Mouse (Mus musculus): Measurements from ENCODE around the gene Rtf2. TPM values are rescaled to one million over a fixed set of nuclear protein-coding genes. Genes with fewer than 3 reads are reported as not detected.

The Rtf2 gene
- 100 to 1,000 TPM in 1 of 2 experiments, 10 to 100 TPM in 1; 95.4 to 103 TPM for total RNA-seq (2023)

GRCm38 (mm10) chr2:172439843-172440639 lies at the start of gene Rtf2:
Rtf2 (plus strand) TSS chr2:172440556.

GRCm38 (mm10) chr2:172393391-172394051 lies 46.8 kb upstream of the Rtf2 start, which contains the start of gene Cass4:
Cass4 (plus strand) TSS chr2:172393794.

GRCm38 (mm10) chr2:172458496-172458895 lies 18.1 kb downstream of the Rtf2 start, which contains the start of gene Gcnt7:
Gcnt7 (minus strand) TSS chr2:172458596.

GRCm38 (mm10) chr2:172472318-172472717 lies 32.0 kb downstream of the Rtf2 start, which contains the start of gene Fam209:
Fam209 (plus strand) TSS chr2:172472520.

Other genes with a start within 250 kb of the Rtf2 start
- not detected for gene Mc3r, start 192.1 kb upstream of the Rtf2 start, total RNA-seq (2023)
- gene Fam210b, start 95.0 kb upstream of the Rtf2 start, total RNA-seq (2023) = 10 to 100 TPM in 1 of 2 experiments, 1 to 10 TPM in 1; 9.6 to 10.7 TPM
- 1 to 10 TPM; 4.7 to 5.2 TPM for gene Aurka, start 70.0 kb upstream of the Rtf2 start, total RNA-seq (2023)
- gene Cstf1, start 69.9 kb upstream of the Rtf2 start, total RNA-seq (2023) = 10 to 100 TPM; 28.4 to 28.7 TPM
- gene Cass4, start 46.8 kb upstream of the Rtf2 start, total RNA-seq (2023) = 10 to 100 TPM; 13.3 to 15.2 TPM
- gene Gcnt7, start 18.0 kb downstream of the Rtf2 start, total RNA-seq (2023) = not detected
- gene Fam209, start 32.0 kb downstream of the Rtf2 start, total RNA-seq (2023) = 1 to 10 TPM; 3.5 to 6.0 TPM
- gene Tfap2c, start 109.0 kb downstream of the Rtf2 start, total RNA-seq (2023) = not detected